Mouse (Mus musculus): ENCODE results near the gene Cdh23. TPM values are rescaled to one million over a fixed set of nuclear protein-coding genes. Genes with fewer than 3 reads are reported as not detected.

Cdh23 gene
- total RNA-seq, 1 experiment, result 2.3 TPM

DNA sequence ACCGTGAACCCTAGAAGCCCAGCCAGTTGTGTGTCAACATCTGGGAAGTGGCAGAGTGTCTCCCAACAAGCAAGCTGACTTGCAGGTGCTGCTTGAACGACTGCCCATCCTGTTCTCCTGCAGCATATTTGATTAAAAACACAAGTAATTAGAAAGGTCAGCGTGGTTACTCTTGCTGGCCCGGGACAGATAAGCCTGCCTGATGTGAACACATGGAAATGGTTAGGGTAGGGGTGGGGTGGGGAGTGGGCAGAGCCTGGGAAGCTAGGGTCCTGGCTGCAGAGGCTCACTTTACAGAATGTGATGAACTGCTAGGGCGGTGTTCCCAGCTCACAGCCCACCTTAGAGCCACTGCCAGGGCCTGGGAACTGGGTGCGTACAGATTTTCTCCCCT is 322.8 kb downstream of the Cdh23 start:
- Histone ChIP-seq H3K9ac (ENCODE audit: insufficient read depth, low read depth, low read length, poor library complexity, severe bottlenecking) (no peak overlapping the region), H3K27ac (ENCODE audit: insufficient read depth, low read depth, low read length, poor library complexity, severe bottlenecking) (no peak overlapping the region), H3K36me3 (ENCODE audit: control insufficient read depth, insufficient read depth, low read length, poor library complexity, severe bottlenecking) (no peaks in the 10 kb centered on the region), H3K4me1 (ENCODE audit: control insufficient read depth in 2 of 2, insufficient read depth in 2 of 2, low read length in 2 of 2, poor library complexity in 1 of 2) (no peaks in the 10 kb centered on the region), H3K4me3 (ENCODE audit: insufficient read depth in 1 of 2, low read depth in 1 of 2, low read length in 2 of 2, poor library complexity in 1 of 2, severe bottlenecking in 1 of 2) (no peak overlapping the region), H3K9me3 (ENCODE audit: control insufficient read depth, insufficient read depth, low read depth, low read length) (no peaks in the 10 kb centered on the region)
- DNase-seq (ENCODE audit: low read depth, low spot score), result no peak
- in situ Hi-C loops (cut with MboI; ENCODE audit: low sequenced_read_pairs in 2 of 2, unreplicated experiment in 2 of 2), result no loop called here
- no peak for TF ChIP-seq HCFC1 (IDR thresholded peaks at IDR 0.05; ENCODE audit: borderline replicate concordance, insufficient read depth, low read length)
- no peak for TF ChIP-seq ZC3H11A (IDR thresholded peaks at IDR 0.05; ENCODE audit: borderline replicate concordance, low read depth, low read length)
- no peak for TF ChIP-seq MAFK (IDR thresholded peaks at IDR 0.05; ENCODE audit: insufficient read depth, low read depth, low read length)
- no peak for TF ChIP-seq CHD2 (IDR thresholded peaks at IDR 0.05; ENCODE audit: low read depth, low read length)
- no peak for TF ChIP-seq ZNF384 (IDR thresholded peaks at IDR 0.05; ENCODE audit: low read depth, low read length)

DNA sequence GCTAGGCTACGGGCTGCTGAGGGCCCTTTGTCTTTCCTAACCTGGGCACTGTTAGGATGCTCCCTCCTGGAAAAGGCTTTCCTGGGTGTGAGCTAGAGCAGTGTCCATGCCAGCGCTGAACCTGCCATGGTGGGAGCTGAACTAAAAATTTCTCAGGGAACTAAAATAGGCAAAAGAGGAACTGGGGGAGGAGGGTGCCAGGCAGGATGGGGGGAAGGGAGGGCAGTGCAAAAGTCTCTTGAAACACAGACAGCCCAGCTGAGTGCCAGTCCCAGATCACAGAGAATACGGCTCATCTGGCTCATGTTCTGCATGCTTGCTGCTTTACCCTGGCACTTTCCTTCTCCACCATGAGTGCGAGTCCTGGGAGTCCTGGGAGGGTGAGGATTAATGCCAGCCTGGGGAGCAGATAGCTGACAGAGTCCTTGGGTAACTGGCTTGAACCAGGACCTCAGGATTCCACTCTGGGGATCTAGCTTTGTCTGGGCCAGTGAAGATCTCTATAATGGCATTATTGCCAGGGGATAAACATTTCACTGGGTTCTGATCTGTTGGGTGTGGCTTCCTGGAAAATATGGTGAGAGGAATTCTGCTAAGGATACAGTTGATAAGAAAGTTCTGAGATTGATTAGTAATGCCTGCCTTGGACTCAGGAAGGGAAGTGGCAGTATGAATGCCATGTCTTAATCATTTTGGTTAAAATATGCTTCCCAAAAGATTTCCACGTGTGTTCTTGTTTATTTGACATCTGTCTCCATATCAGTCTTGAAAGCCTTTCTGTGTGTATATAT is 324.5 kb downstream of the Cdh23 start:
- Histone ChIP-seq H3K9ac (ENCODE audit: insufficient read depth, low read depth, low read length, poor library complexity, severe bottlenecking) (no peak overlapping the region), H3K27ac (ENCODE audit: insufficient read depth, low read depth, low read length, poor library complexity, severe bottlenecking) (no peak overlapping the region), H3K36me3 (ENCODE audit: control insufficient read depth, insufficient read depth, low read length, poor library complexity, severe bottlenecking) (no peaks in the 10 kb centered on the region), H3K9me3 (ENCODE audit: control insufficient read depth, insufficient read depth, low read depth, low read length) (no peaks in the 10 kb centered on the region), H3K4me1 (ENCODE audit: control insufficient read depth in 2 of 2, insufficient read depth in 2 of 2, low read length in 2 of 2, poor library complexity in 1 of 2) (no peaks in the 10 kb centered on the region), H3K4me3 (ENCODE audit: insufficient read depth in 1 of 2, low read depth in 1 of 2, low read length in 2 of 2, poor library complexity in 1 of 2, severe bottlenecking in 1 of 2) (no peak overlapping the region)
- no peak for DNase-seq (ENCODE audit: low read depth, low spot score)
- in situ Hi-C loops (cut with MboI; ENCODE audit: low sequenced_read_pairs in 2 of 2, unreplicated experiment in 2 of 2), result no loop called here
- TF ChIP-seq CHD2 (IDR thresholded peaks at IDR 0.05; ENCODE audit: low read depth, low read length) (no peak), MAFK (IDR thresholded peaks at IDR 0.05; ENCODE audit: insufficient read depth, low read depth, low read length) (no peak), ZNF384 (IDR thresholded peaks at IDR 0.05; ENCODE audit: low read depth, low read length) (no peak), ZC3H11A (IDR thresholded peaks at IDR 0.05; ENCODE audit: borderline replicate concordance, low read depth, low read length) (no peak), HCFC1 (IDR thresholded peaks at IDR 0.05; ENCODE audit: borderline replicate concordance, insufficient read depth, low read length) (no peak)

DNA sequence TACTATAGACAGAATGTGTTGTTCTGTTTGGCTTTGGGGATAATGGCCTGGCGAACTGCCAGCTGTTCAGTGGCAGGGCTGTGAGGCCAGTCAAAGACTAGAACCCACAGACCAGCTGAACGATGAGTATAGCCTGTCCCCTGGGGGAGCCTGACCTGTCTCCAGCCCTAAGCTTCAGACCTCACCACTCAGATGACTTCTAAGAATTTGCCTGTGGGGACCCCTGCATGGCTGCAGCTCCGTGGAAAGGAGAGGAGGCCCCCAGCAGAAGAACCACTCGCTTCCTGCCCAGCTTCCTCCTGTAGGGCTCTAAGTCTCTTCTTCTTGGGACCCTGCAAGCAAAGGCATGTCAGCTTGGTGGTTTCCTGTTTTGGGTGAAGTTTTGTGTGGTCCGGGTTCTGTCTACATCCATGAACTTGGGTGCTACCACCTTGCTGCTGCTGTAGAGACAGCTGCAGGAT is 325.7 kb downstream of the Cdh23 start:
- Histone ChIP-seq H3K36me3 (ENCODE audit: control insufficient read depth, insufficient read depth, low read length, poor library complexity, severe bottlenecking) (no peaks in the 10 kb centered on the region), H3K9me3 (ENCODE audit: control insufficient read depth, insufficient read depth, low read depth, low read length) (no peaks in the 10 kb centered on the region), H3K4me1 (ENCODE audit: control insufficient read depth in 2 of 2, insufficient read depth in 2 of 2, low read length in 2 of 2, poor library complexity in 1 of 2) (no peaks in the 10 kb centered on the region), H3K27ac (ENCODE audit: insufficient read depth, low read depth, low read length, poor library complexity, severe bottlenecking) (no peak overlapping the region), H3K4me3 (ENCODE audit: insufficient read depth in 1 of 2, low read depth in 1 of 2, low read length in 2 of 2, poor library complexity in 1 of 2, severe bottlenecking in 1 of 2) (no peak overlapping the region), H3K9ac (ENCODE audit: insufficient read depth, low read depth, low read length, poor library complexity, severe bottlenecking) (no peak overlapping the region)
- TF ChIP-seq ZC3H11A (IDR thresholded peaks at IDR 0.05; ENCODE audit: borderline replicate concordance, low read depth, low read length) (no peak), CHD2 (IDR thresholded peaks at IDR 0.05; ENCODE audit: low read depth, low read length) (no peak), MAFK (IDR thresholded peaks at IDR 0.05; ENCODE audit: insufficient read depth, low read depth, low read length) (no peak), HCFC1 (IDR thresholded peaks at IDR 0.05; ENCODE audit: borderline replicate concordance, insufficient read depth, low read length) (no peak), ZNF384 (IDR thresholded peaks at IDR 0.05; ENCODE audit: low read depth, low read length) (no peak)
- in situ Hi-C loops (cut with MboI; ENCODE audit: low sequenced_read_pairs in 2 of 2, unreplicated experiment in 2 of 2), result no loop called here
- DNase-seq (ENCODE audit: low read depth, low spot score), result no peak

DNA sequence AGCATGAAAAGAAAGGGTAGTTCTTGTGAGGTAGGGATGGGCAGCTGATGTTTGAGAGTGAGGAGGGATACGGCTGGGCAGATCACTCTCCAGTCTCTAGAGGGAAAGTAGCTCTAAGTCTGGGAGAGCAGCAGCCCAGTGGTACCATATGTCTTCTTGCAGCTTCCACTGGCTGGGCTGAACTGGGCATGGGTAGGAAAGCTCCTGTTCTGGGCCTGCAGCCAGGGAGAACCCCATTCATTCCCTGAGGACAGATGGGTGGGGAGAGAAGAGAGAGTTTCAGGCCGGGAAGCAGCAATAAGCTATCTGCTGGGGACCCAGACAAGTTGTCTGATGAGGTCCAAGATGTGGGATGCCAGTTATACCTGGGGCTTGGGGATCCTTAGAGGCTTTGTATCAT is 326.2 kb downstream of the Cdh23 start:
- in situ Hi-C loops (cut with MboI; ENCODE audit: low sequenced_read_pairs in 2 of 2, unreplicated experiment in 2 of 2), result no loop called here

More for the DNA sequence above, 326.2 kb downstream of the Cdh23 start:
- no peak overlapping the region for H3K9ac ChIP-seq (ENCODE audit: insufficient read depth, low read depth, low read length, poor library complexity, severe bottlenecking)
- no peak for TF ChIP-seq ZNF384 (IDR thresholded peaks at IDR 0.05; ENCODE audit: low read depth, low read length)
- TF ChIP-seq CHD2 (IDR thresholded peaks at IDR 0.05; ENCODE audit: low read depth, low read length), result no peak
- TF ChIP-seq ZC3H11A (IDR thresholded peaks at IDR 0.05; ENCODE audit: borderline replicate concordance, low read depth, low read length), result no peak
- TF ChIP-seq HCFC1 (IDR thresholded peaks at IDR 0.05; ENCODE audit: borderline replicate concordance, insufficient read depth, low read length), result no peak
- no peak for TF ChIP-seq MAFK (IDR thresholded peaks at IDR 0.05; ENCODE audit: insufficient read depth, low read depth, low read length)
- no peak overlapping the region for H3K27ac ChIP-seq (ENCODE audit: insufficient read depth, low read depth, low read length, poor library complexity, severe bottlenecking)
- no peak for DNase-seq (ENCODE audit: low read depth, low spot score)
- no peaks in the 10 kb centered on the region for H3K4me1 ChIP-seq (ENCODE audit: control insufficient read depth in 2 of 2, insufficient read depth in 2 of 2, low read length in 2 of 2, poor library complexity in 1 of 2)
- no peaks in the 10 kb centered on the region for H3K9me3 ChIP-seq (ENCODE audit: control insufficient read depth, insufficient read depth, low read depth, low read length)
- H3K36me3 ChIP-seq (ENCODE audit: control insufficient read depth, insufficient read depth, low read length, poor library complexity, severe bottlenecking), result no peaks in the 10 kb centered on the region
- H3K4me3 ChIP-seq (ENCODE audit: insufficient read depth in 1 of 2, low read depth in 1 of 2, low read length in 2 of 2, poor library complexity in 1 of 2, severe bottlenecking in 1 of 2), result no peak overlapping the region
